8 mouse cellular contexts compared by ENCODE assay signal in genomic region chr2:4298325-4299215, GRCm38 (mm10).
DNase-seq lines count a peak whose midpoint lies in the region; ATAC-seq lines count a peak whose summit lies in the region.

No protein-coding gene starts in this region.

- peak; percentile 92 for DNase-seq in heart, adult 11 months
- DNase-seq in heart, adult 8-10 months (ENCODE audit: low spot score) = no peak
- peak; percentile 89 for DNase-seq in embryo, embryonic 9.5 days (ENCODE audit: extremely low spot score)
- DNase-seq in testis, postnatal 10 days (ENCODE audit: low spot score) = peak; percentile 55
- no peak for DNase-seq in natural killer cell, adult 2 months (ENCODE audit: low spot score in 2 of 2)
- no peak for DNase-seq in layer of hippocampus, adult 8-10 months (ENCODE audit: low spot score in 2 of 2)

- peak; percentile 63 for ATAC-seq in heart, embryonic 15.5 days (replicated peaks; ENCODE audit: insufficient number of reproducible peaks, insufficient read depth, low FRiP score, low read depth)
- ATAC-seq in liver, embryonic 12.5 days = no peak

- no peaks in the 10 kb centered on the region for H3K9me3 ChIP-seq in heart, embryonic 15.5 days (replicated peaks)
- H3K9me3 ChIP-seq in liver, embryonic 12.5 days (replicated peaks) = no peaks in the 10 kb centered on the region

- no peaks in the 10 kb centered on the region for H3K27me3 ChIP-seq in heart, embryonic 15.5 days
- peaks cover 18% of the 10 kb centered on the region for H3K27me3 ChIP-seq in liver, embryonic 12.5 days (replicated peaks)

- H3K4me3 ChIP-seq in heart, embryonic 15.5 days = peak overlapping the region; percentile 28
- H3K4me3 ChIP-seq in liver, embryonic 12.5 days = no peak overlapping the region

- 6% methylated on average over 19 of the region's 19 CpGs for WGBS in heart, embryonic 15.5 days
- WGBS in liver, embryonic 12.5 days (ENCODE audit: insufficient replicate concordance) = 22% methylated on average over 19 of the region's 19 CpGs

- H3K9ac ChIP-seq in heart, embryonic 15.5 days = peak overlapping the region; percentile 40; the same call in 1 of the 2 replicates
- H3K9ac ChIP-seq in liver, embryonic 12.5 days = no peak overlapping the region

- peak overlapping the region; percentile 63 for H3K4me2 ChIP-seq in heart, embryonic 15.5 days
- H3K4me2 ChIP-seq in liver, embryonic 12.5 days = 0 out of 2 replicates have a peak overlapping the region, but pooled peaks have one; percentile 1

- H3K4me1 ChIP-seq in heart, embryonic 15.5 days (replicated peaks) = peaks cover 41% of the 10 kb centered on the region
- 0 out of 2 replicates have a peak, but pooled peaks cover 4% of the 10 kb centered on the region for H3K4me1 ChIP-seq in liver, embryonic 12.5 days

- H3K27ac ChIP-seq in heart, embryonic 15.5 days = peak overlapping the region; percentile 88
- peak overlapping the region; percentile 10 for H3K27ac ChIP-seq in liver, embryonic 12.5 days

- no peaks in the 10 kb centered on the region for H3K36me3 ChIP-seq in heart, embryonic 15.5 days
- no peaks in the 10 kb centered on the region for H3K36me3 ChIP-seq in liver, embryonic 12.5 days

Comparison
In these comparisons a context has a peak if more than half of its experiments do, and no peak if none do; other contexts are left out.
1. DNase-seq: peak in heart, adult 11 months (single experiment), embryo, embryonic 9.5 days (single experiment) and testis, postnatal 10 days (single experiment); none in heart, adult 8-10 months (single experiment), natural killer cell, adult 2 months (0 of 2) and layer of hippocampus, adult 8-10 months (0 of 2).